Mouse (Mus musculus) erythroid progenitor cell, adult 5-6 weeks (primary cell): ENCODE measurements around the gene Srp72. TPM values are rescaled to one million over a fixed set of nuclear protein-coding genes. Genes with fewer than 3 reads are reported as not detected.
"Not testable (repeated sequence)": the region's sequence is repeated elsewhere in the genome, so short reads cannot be mapped to it uniquely, and the experiment has no call there.

Source experiments
- ATAC-seq: replicated peaks from 2 replicates; pipeline ENCODE4 v1.8.0; 2016; ENCODE audit warnings: moderate number of reproducible peaks, mild to moderate bottlenecking, moderate TSS enrichment, inconsistent platforms; ENCODE audit not compliant: poor library complexity, low FRiP score, severe bottlenecking
- total RNA-seq, 2 experiments: library from RNA; stranded (forward) in 1 of 2; stranded (reverse) in 1 of 2; fragments of 150-400 nt in 1 of 2; fragments of 186-747, 209-891 nt in 1 of 2; gene quantifications; 2 replicates each; pipeline versions ENCODE4 v1.2.3 to v1.2.4; 2015 to 2017; ENCODE audit warnings: low replicate concordance in 2 of 2

The Srp72 gene
- total RNA-seq, 2 experiments from 2014 or later: 41.5 to 102 TPM

GRCm38 (mm10) chr5:76959587-76959986 lies 14.9 kb upstream of the Srp72 start:
- no peak for ATAC-seq

GRCm38 (mm10) chr5:76962545-76962944 lies 11.9 kb upstream of the Srp72 start:
- ATAC-seq: no peak

DNA sequence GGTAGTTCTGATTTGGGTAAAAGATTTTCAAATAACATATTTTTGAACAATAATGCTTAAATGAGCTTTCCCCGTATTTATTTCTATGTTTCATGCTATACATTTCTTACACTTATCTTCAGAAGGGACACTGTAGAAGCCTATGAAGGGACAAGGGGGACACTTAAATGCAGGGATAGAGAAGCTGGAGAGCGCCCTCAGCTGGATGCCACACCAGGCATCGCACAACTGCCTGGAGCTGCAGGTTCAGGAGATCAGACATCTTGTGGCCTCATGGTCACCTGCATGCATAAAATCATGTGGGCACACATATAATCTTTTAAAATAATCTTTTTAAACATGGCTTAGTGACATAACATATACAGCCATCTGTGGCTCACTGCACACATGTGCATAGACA lies 9.8 kb upstream of the Srp72 start:
- ATAC-seq: no peak

GRCm38 (mm10) chr5:76969250-76969649 lies 5.2 kb upstream of the Srp72 start:
- ATAC-seq: no peak

DNA sequence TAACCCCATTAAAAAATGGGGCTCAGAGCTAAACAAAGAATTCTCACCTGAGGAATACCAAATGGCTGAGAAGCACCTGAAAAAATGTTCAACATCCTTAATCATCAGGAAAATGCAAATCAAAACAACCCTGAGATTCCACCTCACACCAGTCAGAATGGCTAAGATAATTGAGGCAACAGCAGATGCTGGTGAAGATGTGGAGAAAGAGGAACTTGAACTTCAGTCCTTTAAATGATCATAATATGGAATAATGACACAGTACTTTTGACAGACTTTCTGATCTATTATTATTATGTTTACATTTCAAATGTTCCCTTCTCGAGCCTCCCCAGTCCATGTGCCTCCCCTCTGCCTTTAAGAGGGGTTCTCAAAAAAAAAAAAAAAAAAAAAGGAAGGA lies 3.4 kb upstream of the Srp72 start:
- ATAC-seq: not testable (repeated sequence)

GRCm38 (mm10) chr5:76973488-76973887 lies 995 bp upstream of the Srp72 start:
- no peak for ATAC-seq

DNA sequence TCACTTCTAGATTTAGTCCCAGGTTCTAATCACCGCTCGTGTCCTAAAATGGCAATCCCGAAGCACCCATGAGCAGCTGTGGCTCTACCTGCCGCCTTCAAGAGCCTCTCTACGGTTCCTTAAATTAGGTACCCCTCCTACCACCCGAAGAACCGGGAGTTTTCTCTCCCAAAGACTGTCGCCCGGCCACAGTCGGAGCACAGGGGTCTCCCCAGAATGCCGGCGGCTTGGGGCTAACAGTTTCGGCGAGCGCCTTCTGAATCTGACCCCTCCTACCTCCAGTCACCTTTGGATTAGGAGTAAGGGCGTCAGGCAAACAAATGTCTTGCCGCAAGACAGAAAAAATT lies 303 bp upstream of the Srp72 start:
- ATAC-seq: peak; percentile 41

DNA sequence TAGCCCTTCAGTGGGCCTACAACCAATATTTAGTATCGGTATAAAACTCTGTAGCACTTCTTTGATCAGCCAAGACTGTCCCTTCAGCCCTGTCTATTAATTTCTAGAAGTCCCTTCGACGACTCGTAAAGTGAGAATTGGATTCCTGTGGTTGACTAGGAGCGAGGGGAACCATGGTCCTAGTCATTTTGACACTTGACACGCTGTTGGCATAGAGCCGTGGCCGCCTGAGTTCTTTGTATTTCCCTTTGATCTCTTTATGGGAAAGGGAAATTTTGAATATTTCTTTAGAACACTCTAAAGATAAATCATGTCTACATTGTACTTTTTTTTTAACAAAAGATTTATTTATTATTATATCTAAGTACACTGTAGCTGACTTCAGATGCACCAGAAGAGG lies 1.3 kb downstream of the Srp72 start:
- no peak for ATAC-seq

DNA sequence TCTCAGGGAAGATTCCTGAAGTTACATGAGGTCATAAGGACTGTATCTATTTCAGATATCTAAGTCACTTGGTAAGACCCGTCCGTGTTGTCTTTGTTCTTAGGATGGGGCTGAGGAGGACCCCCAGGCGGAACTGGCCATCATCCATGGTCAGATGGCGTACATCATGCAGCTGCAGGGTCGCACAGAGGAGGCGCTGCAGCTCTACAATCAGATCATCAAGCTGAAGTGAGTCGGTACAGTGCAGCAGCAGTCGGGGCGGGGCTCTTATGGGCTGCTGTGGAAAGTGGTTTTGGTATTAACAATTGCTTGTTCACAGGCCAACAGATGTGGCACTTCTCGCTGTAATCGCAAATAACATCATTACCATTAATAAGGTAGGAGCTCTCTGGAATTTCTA lies 9.5 kb downstream of the Srp72 start:
- ATAC-seq: no peak

DNA sequence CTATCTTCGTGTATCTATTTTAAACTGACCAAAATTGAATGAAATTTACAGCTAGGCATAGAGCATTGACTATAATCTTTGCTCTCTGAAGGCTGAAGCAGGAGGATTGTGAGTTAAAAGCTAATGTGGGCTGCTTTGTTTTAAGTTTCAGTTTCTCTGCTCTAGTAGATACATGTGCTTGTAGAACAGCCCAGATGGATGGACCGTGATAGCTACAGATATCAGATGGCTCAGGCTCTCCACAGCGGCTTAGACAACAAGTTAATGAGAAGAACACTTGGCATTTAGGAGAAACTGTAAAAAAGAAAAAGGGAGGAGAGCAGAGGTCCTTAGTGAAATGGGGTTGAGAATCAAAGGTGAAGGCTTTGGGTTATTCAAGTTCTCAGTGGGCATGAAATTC lies 16.3 kb downstream of the Srp72 start:
- ATAC-seq: peak; percentile 55

- peak; percentile 91 for ATAC-seq
These were observed 18.8 kb downstream of the Srp72 start for GRCm38 (mm10) chr5:76993174-76993814.

DNA sequence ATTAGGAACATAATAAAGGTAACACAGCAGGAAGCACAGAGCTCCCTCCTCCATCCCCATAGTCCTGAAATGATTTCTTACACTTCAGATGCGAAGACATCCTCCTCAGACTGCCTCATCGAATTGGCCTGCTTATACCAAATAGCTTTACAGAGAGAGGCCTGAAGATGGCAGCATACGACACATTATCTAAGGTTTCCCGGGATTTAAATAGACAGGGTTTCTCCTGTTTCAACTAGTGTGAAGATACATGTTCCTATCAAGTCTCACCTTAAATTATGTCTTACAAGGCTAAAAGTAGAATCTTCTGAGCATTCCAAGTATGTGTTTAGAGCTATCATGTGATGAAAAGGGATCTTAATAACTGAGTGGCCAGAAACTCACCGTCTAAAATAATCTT lies 23.9 kb downstream of the Srp72 start:
- no peak for ATAC-seq

GRCm38 (mm10) chr5:77001192-77001591 lies 26.7 kb downstream of the Srp72 start:
- ATAC-seq: no peak

DNA sequence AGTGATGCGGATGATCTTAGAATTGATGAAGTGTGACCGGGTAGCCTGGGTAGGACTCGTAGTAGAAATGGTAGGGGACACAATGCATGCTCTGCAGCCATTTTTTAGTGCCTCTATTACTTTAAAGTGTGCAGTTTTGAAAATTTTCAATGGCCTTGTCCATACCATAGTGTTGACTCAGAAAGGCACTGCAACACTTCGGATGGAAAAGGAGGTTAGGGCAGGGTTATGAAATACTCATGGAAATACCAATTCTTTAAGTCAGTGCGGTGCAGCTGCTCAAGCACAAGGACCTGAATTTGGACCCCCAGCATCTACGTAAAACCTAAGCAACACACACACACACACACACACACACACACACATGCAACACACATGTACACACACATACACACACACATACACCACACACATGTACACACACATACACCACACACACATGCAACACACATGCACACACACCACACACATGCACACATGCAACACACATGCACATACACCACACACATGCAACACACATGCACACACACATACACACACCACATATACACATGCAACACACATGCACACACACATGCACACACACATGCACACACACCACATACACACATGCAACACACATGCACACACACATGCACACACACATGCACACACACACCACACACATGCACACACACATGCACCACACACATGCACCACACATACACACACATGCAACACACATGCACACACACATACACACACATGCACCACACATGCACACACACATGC lies 29.8 kb downstream of the Srp72 start, which contains the start of gene Arl9:
Gene Arl9 (plus strand): TSS at position 5 of the 771 bp plus-strand sequence.
- ATAC-seq: no peak

DNA sequence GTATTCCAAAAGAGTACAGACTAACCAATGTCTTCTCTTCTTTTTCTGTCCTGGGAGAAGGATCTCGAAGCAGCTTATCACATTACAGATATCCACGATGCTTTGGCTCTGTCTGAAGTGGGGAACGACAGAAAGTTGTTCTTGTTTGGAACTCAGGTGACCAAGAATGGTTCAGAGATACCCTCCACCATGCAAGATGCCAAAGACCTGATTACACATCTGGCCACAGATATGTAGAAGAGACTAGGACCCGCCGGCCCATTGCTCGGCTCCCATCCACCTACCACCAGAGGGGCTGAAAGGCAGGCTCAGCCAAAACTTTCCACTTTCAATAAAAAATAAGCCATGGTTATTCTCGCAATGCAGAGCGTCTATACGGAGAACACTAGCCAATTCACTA lies 35.9 kb downstream of the Srp72 start:
- no peak for ATAC-seq

DNA sequence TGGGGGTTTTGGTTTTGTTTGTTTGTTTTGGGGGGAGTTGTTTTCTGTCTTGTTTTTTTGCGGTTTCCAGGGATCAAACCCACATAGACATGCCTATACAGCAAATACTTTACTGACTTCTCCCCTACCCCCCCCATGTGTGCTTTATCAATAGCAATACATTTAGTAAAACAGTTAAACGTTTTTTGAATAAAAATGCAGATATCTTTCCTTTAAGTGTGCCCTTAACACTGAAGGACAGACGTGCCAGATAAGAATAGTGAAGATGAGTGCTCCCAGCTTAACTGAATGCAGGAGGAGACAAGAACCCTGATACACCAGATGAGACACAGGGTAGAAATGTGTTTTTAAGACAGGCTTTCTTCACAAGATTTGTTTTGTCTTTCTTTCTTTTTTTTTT lies 36.6 kb downstream of the Srp72 start:
- ATAC-seq: no peak

DNA sequence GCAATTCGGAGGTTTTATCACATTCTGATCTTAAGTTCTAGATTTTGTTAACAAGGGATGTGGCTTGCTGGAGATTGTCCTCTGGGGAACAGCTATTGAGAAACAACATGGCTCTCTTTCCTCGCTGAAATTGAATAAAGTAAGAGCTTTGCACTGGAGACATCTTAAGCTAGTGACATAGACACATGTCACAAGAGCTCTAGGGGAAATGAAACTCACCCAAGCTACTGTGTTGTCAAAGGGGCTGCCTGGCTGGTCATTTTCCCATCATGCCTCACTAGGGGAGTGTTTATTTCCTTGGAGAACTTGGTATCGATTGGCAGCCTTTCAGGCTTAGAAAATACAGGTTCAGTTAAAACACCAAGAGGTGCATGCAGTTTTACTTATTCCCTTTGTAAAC lies 38.7 kb downstream of the Srp72 start:
- ATAC-seq: no peak

- ATAC-seq: peak; percentile 98
These were observed 41.3 kb downstream of the Srp72 start, which contains the start of gene Thegl for GRCm38 (mm10) chr5:77015544-77016482. Thegl (plus strand) TSS chr5:77016023.

DNA sequence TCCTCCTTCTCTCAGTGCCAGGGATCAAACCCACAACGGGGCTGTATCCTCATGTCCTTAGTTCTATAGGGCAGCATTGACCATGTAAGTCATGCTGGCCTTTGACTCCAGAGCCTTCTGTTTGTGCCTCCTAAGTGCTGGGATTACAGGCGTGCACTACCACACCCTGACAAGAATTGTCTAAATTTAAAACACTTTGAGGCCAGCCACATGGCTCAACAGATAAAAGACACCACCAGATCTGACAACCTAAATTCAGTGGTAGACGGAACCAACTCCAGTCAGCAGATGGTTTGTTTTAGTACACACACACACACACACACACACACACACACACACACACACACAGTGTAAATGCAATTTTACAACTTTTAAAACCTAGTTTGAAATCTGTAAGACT lies 53.6 kb downstream of the Srp72 start:
- no peak for ATAC-seq

DNA sequence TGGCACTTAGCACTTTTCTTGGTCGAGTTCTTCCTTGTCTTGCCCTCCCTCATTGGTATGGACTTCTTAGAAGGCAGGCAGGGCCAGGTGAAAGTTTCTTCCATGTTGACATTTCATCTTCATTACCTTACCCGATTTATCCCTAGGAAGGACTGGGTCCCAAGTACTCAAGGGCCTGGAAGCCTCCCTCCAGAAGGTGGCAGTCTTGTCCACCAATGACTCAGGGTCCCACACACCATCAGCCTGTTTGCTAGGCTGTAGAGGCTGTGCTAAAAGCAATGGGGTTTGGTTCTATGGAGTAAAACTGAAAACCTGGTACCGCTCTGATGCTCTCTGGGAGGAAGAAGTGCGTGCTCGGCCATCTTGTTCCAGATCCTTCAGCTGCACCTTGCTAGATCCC lies 55.3 kb downstream of the Srp72 start:
- peak; percentile 54; the same call in 1 of the 2 replicates for ATAC-seq
